Mouse (Mus musculus): ENCODE measurements around the gene Ppil6. TPM values are rescaled to one million over a fixed set of nuclear protein-coding genes. Genes with fewer than 3 reads are reported as not detected.

The Ppil6 gene
- polyA plus RNA-seq, 1 experiment from 2014 or later, result 2.3 TPM

DNA sequence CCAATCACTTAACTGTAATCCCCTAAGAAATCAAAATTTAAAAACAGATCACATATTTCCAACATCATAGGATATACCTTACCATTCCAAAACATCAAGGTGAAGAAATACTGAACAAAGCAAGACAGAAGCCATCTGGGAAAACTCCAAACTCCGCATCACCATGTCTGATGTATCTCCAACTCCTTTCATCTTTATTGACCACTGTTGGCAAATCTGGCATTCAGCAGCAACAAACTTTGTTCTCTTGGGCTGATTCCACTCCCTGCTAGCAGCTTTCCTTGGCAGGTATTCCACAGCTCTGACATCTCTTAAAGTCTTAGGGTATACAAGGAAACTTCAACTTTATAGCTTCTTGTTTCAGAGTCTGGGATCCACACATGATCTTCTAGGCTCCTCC, 68.2 kb downstream of the Ppil6 start:
- peaks cover 1% of the 10 kb centered on the region; the same call in 1 of the 2 replicates for H3K4me1 ChIP-seq (replicated peaks)
- no peak overlapping the region for H3K9ac ChIP-seq
- H3K27me3 ChIP-seq, result no peaks in the 10 kb centered on the region
- no peaks in the 10 kb centered on the region for H3K36me3 ChIP-seq
- H3K27ac ChIP-seq (replicated peaks), result no peak overlapping the region
- H3K9me3 ChIP-seq, result peaks cover 11% of the 10 kb centered on the region; the same call in 1 of the 2 replicates
- ATAC-seq (ENCODE audit: low read depth), result no peak
- no peak overlapping the region for H3K4me2 ChIP-seq
- no peak overlapping the region for H3K4me3 ChIP-seq
- WGBS, result 96% methylated on average over 1 of the region's 1 CpGs

DNA sequence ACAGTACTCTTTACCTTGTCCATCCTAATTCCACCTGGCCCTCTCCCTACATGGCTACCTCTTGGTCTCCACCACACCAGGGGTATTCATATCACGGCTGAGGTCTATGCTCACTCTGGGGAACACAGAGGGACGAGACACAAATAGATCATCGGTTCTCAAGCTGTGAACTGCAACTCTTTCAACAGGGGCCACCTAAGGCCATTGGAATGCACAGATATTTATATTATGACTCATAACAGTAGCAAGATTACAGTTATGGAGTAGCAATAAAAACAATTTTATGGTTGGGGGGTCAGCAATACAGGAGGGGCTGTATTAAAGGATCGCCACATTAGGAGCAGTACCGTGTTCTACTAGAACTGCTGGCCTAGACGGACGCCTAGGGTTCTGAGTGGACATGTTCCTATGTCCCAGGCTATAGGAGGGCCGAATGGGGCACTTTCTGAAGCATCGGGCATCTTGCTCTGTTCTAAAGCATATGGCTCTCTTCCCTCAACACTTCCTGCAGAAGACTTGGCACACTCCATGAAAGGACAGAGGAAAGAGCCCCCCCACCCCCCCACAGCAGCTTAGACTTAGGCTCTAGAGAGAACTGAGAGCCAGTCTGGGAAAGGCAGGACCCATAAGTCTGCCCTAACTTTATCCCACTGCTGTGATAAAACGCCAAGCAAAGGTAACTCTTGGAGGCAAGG, 71.6 kb downstream of the Ppil6 start:
- H3K9me3 ChIP-seq, result peaks cover 11% of the 10 kb centered on the region; the same call in 1 of the 2 replicates
- no peaks in the 10 kb centered on the region for H3K4me1 ChIP-seq (replicated peaks)
- no peaks in the 10 kb centered on the region for H3K27me3 ChIP-seq
- no peak overlapping the region for H3K4me3 ChIP-seq
- no peak overlapping the region for H3K9ac ChIP-seq
- WGBS, result 86% methylated on average over 10 of the region's 10 CpGs
- no peak overlapping the region for H3K27ac ChIP-seq (replicated peaks)
- H3K36me3 ChIP-seq, result no peaks in the 10 kb centered on the region
- no peak overlapping the region for H3K4me2 ChIP-seq
- ATAC-seq (ENCODE audit: low read depth), result no peak

Other genes starting within 250 kb of the Ppil6 start
- 30.7 and 30.9 TPM in 2 replicates for gene Fig4, start 187.2 kb upstream of the Ppil6 start, polyA plus RNA-seq (2015; fragmentation: Nextera tagmentation; extraction: Ambion mirVana)
- 0.10 and 0.17 TPM in 2 replicates for gene Ak9, start 186.5 kb upstream of the Ppil6 start, polyA plus RNA-seq (2015; fragmentation: Nextera tagmentation; extraction: Ambion mirVana)
- 19.3 and 21.6 TPM in 2 replicates for gene Zbtb24, start 40.1 kb upstream of the Ppil6 start, polyA plus RNA-seq (2015; fragmentation: Nextera tagmentation; extraction: Ambion mirVana)
- gene Mical1, start 14.1 kb upstream of the Ppil6 start, polyA plus RNA-seq (2015; fragmentation: Nextera tagmentation; extraction: Ambion mirVana), result 35.3 and 36.0 TPM in 2 replicates
- 28.4 and 33.8 TPM in 2 replicates for gene Smpd2, start 70 bp upstream of the Ppil6 start, polyA plus RNA-seq (2015; fragmentation: Nextera tagmentation; extraction: Ambion mirVana)
- 63.5 and 71.8 TPM in 2 replicates for gene Cd164, start 29.0 kb downstream of the Ppil6 start, polyA plus RNA-seq (2015; fragmentation: Nextera tagmentation; extraction: Ambion mirVana)
- 0.56 and 0.85 TPM in 2 replicates for gene Ccdc162, start 226.2 kb downstream of the Ppil6 start, polyA plus RNA-seq (2015; fragmentation: Nextera tagmentation; extraction: Ambion mirVana)

Measured in neural tube, embryonic 13.5 days (tissue).